Mouse (Mus musculus) midbrain, embryonic 12.5 days (tissue): ENCODE data around the gene Gm9767. TPM values are rescaled to one million over a fixed set of nuclear protein-coding genes. Genes with fewer than 3 reads are reported as not detected.

ENCODE experiments used
- ATAC-seq: fragments of 200-750 bp; cut with Nextera tagmentation; 2 replicates; pipeline ENCODE4 v1.8.0; 2017; ENCODE audit warnings: low read depth, moderate TSS enrichment, moderate library complexity; ENCODE audit not compliant: low FRiP score
- H3K27ac ChIP-seq: fragments of 300-500 bp; sonication (generic); replicated peaks from 2 replicates; pipeline ENCODE4 v1.5.1; 2016; ENCODE audit warnings: mild to moderate bottlenecking
- H3K27me3 ChIP-seq: fragments of 300-500 bp; sonication (generic); 2 replicates; pipeline ENCODE4 v1.6.1; 2016; ENCODE audit warnings: mild to moderate bottlenecking
- H3K36me3 ChIP-seq: fragments of 300-500 bp; sonication (generic); 2 replicates; pipeline ENCODE4 v1.6.1; 2016
- H3K4me1 ChIP-seq: fragments of 300-500 bp; sonication (generic); 2 replicates; pipeline ENCODE4 v1.6.1; 2016
- H3K4me2 ChIP-seq: fragments of 300-500 bp; sonication (generic); replicated peaks from 2 replicates; pipeline ENCODE4 v1.6.1; 2016; ENCODE audit warnings: mild to moderate bottlenecking, moderate library complexity
- H3K4me3 ChIP-seq: fragments of 300-500 bp; sonication (generic); 2 replicates; pipeline ENCODE4 v1.5.1; 2016; ENCODE audit warnings: mild to moderate bottlenecking
- H3K9ac ChIP-seq: fragments of 300-500 bp; sonication (generic); replicated peaks from 2 replicates; pipeline ENCODE4 v1.6.1; 2016; ENCODE audit warnings: mild to moderate bottlenecking, moderate library complexity
- H3K9me3 ChIP-seq: fragments of 300-500 bp; sonication (generic); 2 replicates; pipeline ENCODE4 v1.6.1; 2016; ENCODE audit warnings: mild to moderate bottlenecking
- WGBS: fragments of 180-500 bp; shearing (Covaris S2); methylation state at CpG from one replicate; pipeline ENCODE4 v1.1.7; 2016; 5-methylcytosine and 5-hydroxymethylcytosine counted together
- polyA plus RNA-seq: library from polyadenylated mRNA; unstranded; fragments of >200 nt; fragmentation: Nextera tagmentation; extraction: Ambion mirVana; gene quantifications from 2 replicates; pipeline ENCODE4 v1.2.1, GENCODE M21; 2016

Gm9767 gene
- 0.33 and 0.71 TPM in 2 replicates for polyA plus RNA-seq

DNA sequence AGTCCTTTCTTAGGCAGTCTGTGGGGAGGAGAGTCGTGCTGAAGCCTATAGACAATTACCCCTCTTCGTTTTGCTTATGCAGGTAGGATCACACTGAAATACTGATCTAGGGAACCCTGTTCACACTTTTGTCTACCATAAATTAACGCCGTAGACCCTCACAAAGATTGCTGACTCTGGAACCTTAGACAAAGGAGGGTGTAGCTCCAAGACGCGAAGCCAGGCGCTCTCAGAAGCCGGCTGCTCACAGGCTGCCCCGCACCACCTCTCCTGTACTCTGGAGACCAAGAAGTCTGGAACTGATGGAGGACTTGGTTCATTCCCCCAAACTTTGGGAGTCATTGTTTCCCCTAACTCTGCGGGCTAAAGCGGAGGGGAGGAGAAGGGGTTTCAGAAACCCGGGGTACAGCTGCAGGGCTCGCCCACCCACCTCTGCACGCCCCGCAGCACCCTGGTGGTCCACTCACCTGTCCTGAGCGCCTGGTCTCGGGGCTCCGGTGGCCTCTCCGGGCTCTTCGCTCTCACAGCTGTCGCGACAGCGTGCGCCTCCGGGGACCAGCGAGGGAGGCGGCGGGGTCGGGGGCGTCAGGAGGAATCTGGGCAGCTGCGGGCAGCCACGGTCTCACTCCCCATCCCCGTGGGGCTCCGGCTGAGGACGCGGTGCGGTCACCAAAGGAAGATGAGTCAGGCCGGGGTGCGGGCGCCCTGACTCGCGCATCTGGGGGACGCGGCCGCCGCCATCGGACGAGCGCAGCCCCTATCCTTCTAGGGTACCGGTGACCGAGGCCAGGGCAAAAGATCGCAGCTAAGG, at the start of gene Gm9767:
TSS of gene Gm9767 (plus strand) at position 585 of the 811 bp plus-strand sequence.
- peak within 1 kb of the TSS; percentile 66 for H3K4me3 ChIP-seq
- peaks cover 6% of the 10 kb centered on the region; the same call in 1 of the 2 replicates for H3K27me3 ChIP-seq
- no peaks in the 10 kb centered on the region for H3K4me1 ChIP-seq
- peak within 1 kb of the TSS; percentile 83 for H3K4me2 ChIP-seq
- no peaks in the 10 kb centered on the region for H3K36me3 ChIP-seq
- WGBS: under 1% methylated on average over 52 of the region's 52 CpGs
- H3K9me3 ChIP-seq: no peaks in the 10 kb centered on the region
- peak within 1 kb of the TSS; percentile 77 for H3K9ac ChIP-seq
- ATAC-seq: peak; percentile 66
- H3K27ac ChIP-seq: peak within 1 kb of the TSS; percentile 60

DNA sequence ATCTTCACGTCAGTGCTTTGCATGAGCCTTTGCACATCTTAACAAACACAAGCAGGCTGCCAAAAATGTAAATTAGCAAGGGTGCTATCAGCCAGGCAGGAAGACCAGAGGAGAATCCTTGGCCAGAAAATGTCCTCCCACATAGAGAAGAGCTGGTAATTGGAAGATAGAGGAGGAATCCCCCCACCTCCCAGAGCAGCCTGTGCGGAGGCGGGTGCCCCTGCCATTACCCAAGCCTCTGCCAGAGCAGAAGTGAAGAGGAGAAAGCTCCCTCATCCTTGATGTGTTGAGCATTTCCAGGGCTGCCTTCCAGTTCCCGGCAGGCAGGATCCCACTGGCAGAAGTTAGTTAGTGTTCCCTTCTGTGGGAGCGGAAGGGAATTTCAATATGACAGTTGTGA, 43.1 kb upstream of the Gm9767 start:
- no peak overlapping the region for H3K4me2 ChIP-seq
- H3K27ac ChIP-seq: no peak overlapping the region
- H3K4me3 ChIP-seq: no peak overlapping the region
- no peaks in the 10 kb centered on the region for H3K27me3 ChIP-seq
- no peaks in the 10 kb centered on the region for H3K36me3 ChIP-seq
- WGBS: 84% methylated on average over 5 of the region's 5 CpGs
- no peak overlapping the region for H3K9ac ChIP-seq
- H3K9me3 ChIP-seq: no peaks in the 10 kb centered on the region
- ATAC-seq: no peak
- no peaks in the 10 kb centered on the region for H3K4me1 ChIP-seq

DNA sequence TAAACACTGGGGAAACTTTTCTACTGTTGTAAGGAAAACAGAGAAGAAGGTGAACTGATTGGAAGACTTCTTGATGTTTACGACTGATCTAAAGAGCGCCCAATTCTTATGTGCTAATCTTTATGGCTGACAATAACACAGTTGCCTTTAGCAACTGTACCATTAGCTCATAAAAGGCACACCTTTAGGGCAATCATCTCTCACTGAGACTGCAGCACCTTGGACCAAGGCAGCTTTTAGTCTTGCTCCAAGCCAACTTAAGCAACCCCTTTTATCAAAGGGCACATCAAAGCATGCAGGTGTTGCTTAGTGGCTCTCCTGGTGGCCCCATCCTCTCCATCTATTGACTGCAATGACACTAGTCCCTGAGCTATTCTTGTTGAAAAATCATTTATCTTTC, 26.9 kb upstream of the Gm9767 start:
- Histone ChIP-seq H3K4me2 (no peak overlapping the region), H3K9me3 (no peaks in the 10 kb centered on the region), H3K27ac (no peak overlapping the region), H3K27me3 (no peaks in the 10 kb centered on the region), H3K9ac (no peak overlapping the region), H3K4me3 (no peak overlapping the region), H3K36me3 (no peaks in the 10 kb centered on the region), H3K4me1 (no peaks in the 10 kb centered on the region)
- no peak for ATAC-seq
- WGBS: 94% methylated on average over 2 of the region's 2 CpGs

DNA sequence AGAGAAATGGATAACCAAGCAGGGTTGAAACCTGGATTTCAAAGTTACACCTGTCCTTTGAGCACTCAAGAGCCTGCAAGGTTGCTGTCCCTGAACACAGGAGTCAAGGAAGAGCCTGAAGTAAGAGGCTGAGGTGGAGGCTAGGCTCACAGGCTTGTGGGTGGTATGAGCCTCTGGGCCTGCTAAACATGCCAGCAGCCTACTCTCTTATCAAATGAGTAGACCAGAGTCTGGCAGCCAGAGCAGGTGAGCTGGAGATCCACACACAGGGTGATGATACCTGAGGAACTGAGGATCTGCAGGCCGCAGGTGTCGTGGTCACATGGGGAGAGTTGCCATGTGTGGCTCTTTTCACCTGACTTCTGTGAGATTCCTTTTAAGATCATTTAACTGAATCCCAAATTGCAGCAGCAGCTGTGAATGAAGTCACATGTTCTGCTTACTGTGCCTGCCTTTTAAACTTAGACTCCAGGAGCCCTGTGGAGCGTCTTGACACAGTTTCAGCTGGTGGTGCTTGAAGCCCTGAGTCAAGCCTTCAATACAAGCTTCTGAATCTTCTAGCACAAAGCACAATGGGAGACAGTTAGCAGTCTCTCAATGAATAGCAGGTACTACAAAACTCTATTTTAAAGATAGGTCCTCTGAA, 18.3 kb upstream of the Gm9767 start:
- Histone ChIP-seq H3K4me3 (no peak overlapping the region), H3K27ac (no peak overlapping the region), H3K9ac (no peak overlapping the region), H3K9me3 (no peaks in the 10 kb centered on the region), H3K36me3 (no peaks in the 10 kb centered on the region), H3K4me2 (no peak overlapping the region), H3K4me1 (no peaks in the 10 kb centered on the region), H3K27me3 (no peaks in the 10 kb centered on the region)
- 88% methylated on average over 3 of the region's 3 CpGs for WGBS
- ATAC-seq: no peak

DNA sequence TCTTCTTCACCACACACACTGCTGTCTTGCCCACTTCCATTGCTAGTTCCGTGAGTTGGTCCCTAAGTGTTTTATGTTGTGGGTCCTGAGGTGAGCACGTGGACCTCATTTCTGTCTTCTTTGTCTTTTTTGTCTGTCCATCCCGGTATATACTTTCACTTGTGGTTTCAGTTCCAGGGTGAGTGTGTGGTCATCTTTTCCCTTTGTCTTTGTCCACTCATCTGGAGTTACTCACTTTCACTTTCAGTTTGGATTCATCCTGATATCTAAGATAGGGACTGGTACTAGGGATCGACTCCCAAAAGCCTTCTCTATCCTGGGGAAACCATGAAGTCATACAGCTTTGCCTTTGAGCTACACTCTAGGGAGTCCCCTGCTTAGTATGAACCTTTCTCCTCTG, 15.0 kb upstream of the Gm9767 start:
- 95% methylated on average over 4 of the region's 4 CpGs for WGBS
- H3K27ac ChIP-seq: no peak overlapping the region
- ATAC-seq: no peak
- H3K4me2 ChIP-seq: no peak overlapping the region
- no peaks in the 10 kb centered on the region for H3K4me1 ChIP-seq
- H3K9me3 ChIP-seq: no peaks in the 10 kb centered on the region
- H3K9ac ChIP-seq: no peak overlapping the region
- H3K36me3 ChIP-seq: 0 out of 2 replicates have a peak, but pooled peaks cover 2% of the 10 kb centered on the region
- H3K4me3 ChIP-seq: no peak overlapping the region
- H3K27me3 ChIP-seq: no peaks in the 10 kb centered on the region

DNA sequence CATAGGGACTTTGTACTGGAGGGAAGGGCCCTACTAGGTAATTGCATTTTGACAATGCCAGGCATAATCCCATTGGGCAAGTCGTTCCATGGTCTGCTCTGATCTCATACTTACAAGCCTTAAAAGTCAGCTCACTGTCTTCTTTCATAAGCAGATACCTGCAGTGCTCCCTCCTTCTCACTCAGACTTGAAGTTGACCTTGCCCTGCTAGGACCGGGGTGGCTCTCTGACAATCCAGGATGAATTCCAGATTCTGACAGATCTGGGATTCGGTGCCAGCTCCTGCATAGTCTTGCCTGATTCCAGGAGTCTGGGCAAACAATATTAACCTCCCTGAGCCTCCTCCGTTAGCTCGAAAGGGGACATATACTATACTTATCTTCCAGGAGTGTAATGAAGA, 6.1 kb upstream of the Gm9767 start:
- H3K4me1 ChIP-seq: 0 out of 2 replicates have a peak, but pooled peaks cover 3% of the 10 kb centered on the region
- H3K4me2 ChIP-seq: no peak overlapping the region
- H3K27me3 ChIP-seq: peaks cover 6% of the 10 kb centered on the region; the same call in 1 of the 2 replicates
- no peak overlapping the region for H3K27ac ChIP-seq
- H3K9me3 ChIP-seq: no peaks in the 10 kb centered on the region
- H3K36me3 ChIP-seq: 0 out of 2 replicates have a peak, but pooled peaks cover 6% of the 10 kb centered on the region
- WGBS: 77% methylated on average over 5 of the region's 5 CpGs
- H3K4me3 ChIP-seq: no peak overlapping the region
- no peak for ATAC-seq
- H3K9ac ChIP-seq: no peak overlapping the region

DNA sequence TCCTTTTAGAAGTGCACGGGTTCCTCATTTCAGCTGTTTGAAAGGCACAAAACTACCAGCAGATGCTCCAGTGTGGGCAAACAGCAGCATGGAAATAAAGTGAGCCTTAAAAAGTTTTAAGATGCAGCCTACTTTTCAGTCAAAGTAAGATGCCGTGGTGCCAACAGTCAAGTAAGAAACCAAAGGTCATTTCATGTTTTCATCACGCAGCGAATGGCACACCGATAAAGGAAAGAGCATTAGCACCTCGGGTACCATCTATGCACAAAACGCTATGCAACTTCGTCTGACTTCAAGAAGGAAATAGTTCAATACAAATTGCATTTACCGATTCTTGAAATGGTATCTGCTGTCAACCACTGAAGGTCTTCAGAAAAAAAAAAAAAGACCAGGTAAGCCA, 1.1 kb upstream of the Gm9767 start:
- no peak for ATAC-seq
- no peak overlapping the region for H3K27ac ChIP-seq
- peak overlapping the region; percentile 66 for H3K4me3 ChIP-seq
- H3K36me3 ChIP-seq: no peaks in the 10 kb centered on the region
- peak overlapping the region; percentile 83 for H3K4me2 ChIP-seq
- no peaks in the 10 kb centered on the region for H3K9me3 ChIP-seq
- WGBS: 83% methylated on average over 9 of the region's 9 CpGs
- H3K27me3 ChIP-seq: peaks cover 6% of the 10 kb centered on the region; the same call in 1 of the 2 replicates
- H3K4me1 ChIP-seq: no peaks in the 10 kb centered on the region
- no peak overlapping the region for H3K9ac ChIP-seq

DNA sequence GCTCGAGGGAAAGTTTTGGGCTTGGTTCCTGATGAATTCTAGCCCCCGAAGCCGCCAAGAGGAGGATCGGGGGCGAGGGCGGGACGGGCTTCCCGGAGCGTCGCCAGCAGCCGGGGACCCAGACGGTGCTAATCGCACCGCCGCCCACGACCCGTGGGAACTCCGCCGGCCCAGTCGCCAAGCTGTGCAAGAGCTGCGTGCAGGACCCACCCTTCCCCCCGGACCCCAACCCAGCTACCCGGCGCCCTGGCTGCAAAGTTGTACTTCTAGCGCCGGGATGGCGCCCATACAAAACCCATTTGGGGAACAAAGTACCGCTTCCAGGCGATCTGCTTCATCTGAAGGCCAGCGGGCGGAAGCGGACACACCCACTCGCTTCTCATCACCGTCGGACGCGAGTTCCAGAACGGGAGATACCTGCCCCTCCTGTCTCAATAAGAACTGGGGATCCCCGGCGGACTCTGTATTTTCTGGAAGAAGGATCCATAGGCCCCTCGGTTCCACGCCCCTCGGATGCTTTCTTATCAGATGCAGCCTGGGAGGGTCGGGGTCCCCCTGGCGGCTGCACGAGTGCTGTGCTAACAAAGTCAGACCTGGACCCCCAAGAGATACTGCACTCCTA, 577 bp downstream of the Gm9767 start, which contains the start of gene Tmem200a:
TSS of gene Tmem200a (minus strand) at position 532 of the 622 bp plus-strand sequence.
- peak within 1 kb of the TSS; percentile 77 for H3K9ac ChIP-seq
- peak within 1 kb of the TSS; percentile 83 for H3K4me2 ChIP-seq
- H3K4me3 ChIP-seq: peak within 1 kb of the TSS; percentile 66
- peaks cover 6% of the 10 kb centered on the region; the same call in 1 of the 2 replicates for H3K27me3 ChIP-seq
- H3K36me3 ChIP-seq: no peaks in the 10 kb centered on the region
- no peaks in the 10 kb centered on the region for H3K4me1 ChIP-seq
- WGBS: 1% methylated on average over 45 of the region's 46 CpGs
- no peaks in the 10 kb centered on the region for H3K9me3 ChIP-seq
- H3K27ac ChIP-seq: peak within 1 kb of the TSS; percentile 60
- peak; percentile 93 for ATAC-seq

DNA sequence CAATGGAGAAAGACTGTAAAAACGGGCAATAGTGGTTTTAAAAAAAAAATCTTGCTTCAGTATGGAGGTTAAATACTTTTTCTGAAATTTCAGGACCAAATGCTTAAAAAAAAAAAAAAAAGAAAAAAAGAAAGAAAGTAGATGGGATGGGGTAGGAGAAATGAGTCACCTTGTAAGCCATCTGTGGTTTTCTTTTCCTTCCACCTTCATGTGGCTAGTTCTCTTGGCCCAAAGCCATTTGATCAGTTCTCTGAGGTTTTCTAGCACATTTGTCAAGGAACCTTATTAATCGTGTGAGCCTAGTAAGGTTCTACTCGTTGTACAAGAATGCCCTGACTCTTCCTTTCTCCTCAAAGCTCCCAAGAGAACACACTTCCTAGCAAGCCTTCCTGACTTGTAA, 1.6 kb downstream of the Gm9767 start:
- WGBS: 83% methylated on average over 3 of the region's 3 CpGs

DNA sequence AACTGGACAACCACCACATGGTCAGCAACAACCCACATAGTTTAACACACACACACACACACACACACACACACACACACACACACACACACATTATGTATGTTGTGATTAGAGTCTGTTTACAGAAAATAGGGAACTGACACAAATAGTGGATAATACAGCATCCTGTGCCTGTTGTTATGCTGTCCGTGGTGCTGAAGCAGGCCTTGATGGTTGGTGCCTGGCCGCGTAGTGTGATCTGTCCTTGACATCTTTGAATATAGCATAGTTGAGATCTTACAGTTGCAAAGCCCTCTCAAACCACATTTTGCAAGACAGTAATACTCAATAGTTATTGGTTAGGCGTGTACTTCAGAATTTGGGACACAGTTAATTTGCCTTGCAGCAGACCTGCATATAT, 4.0 kb downstream of the Gm9767 start:
- Histone ChIP-seq H3K27ac (no peak overlapping the region), H3K4me1 (no peaks in the 10 kb centered on the region), H3K27me3 (no peaks in the 10 kb centered on the region), H3K9me3 (no peaks in the 10 kb centered on the region), H3K4me2 (no peak overlapping the region), H3K36me3 (no peaks in the 10 kb centered on the region), H3K4me3 (no peak overlapping the region), H3K9ac (no peak overlapping the region)
- ATAC-seq: no peak
- WGBS: 70% methylated on average over 4 of the region's 4 CpGs

More for the DNA sequence above, 1.6 kb downstream of the Gm9767 start:
- Histone ChIP-seq H3K4me3 (no peak overlapping the region), H3K9me3 (no peaks in the 10 kb centered on the region), H3K9ac (no peak overlapping the region), H3K36me3 (no peaks in the 10 kb centered on the region), H3K27me3 (peaks cover 6% of the 10 kb centered on the region; the same call in 1 of the 2 replicates), H3K4me2 (no peak overlapping the region), H3K27ac (no peak overlapping the region), H3K4me1 (no peaks in the 10 kb centered on the region)
- ATAC-seq: no peak

DNA sequence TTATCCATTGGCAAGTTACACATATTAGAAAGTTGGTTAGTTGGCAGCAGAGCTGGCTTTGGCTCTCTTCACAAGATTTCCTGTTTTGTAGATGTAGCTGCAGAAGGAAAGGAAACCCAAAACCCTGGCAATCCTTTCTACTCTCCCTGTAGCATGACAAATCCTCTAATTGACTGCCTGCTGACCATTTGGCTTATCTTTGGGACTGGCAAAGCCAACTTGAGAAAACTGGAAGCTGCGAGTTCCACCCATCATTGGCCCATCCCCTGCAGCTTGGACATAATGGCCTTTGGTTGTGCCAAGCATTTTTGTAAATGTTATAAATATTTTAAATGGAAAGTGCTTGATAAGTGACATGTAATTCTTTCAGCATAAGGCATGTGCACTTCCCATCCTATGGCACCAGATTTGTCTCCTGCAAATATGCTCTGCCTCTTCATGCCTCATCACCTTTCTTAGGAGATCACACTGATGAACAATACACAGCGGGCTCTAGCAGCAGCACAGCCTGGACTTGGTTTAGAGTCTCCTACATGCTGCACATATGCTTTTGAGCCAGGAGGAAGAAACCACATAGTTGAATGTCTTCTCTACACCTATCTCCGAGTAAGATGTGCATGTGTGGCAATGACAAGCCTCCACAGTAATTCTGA, 25.4 kb downstream of the Gm9767 start:
- 87% methylated on average over 3 of the region's 3 CpGs for WGBS
- no peaks in the 10 kb centered on the region for H3K36me3 ChIP-seq
- no peaks in the 10 kb centered on the region for H3K4me1 ChIP-seq
- no peak overlapping the region for H3K9ac ChIP-seq
- H3K4me2 ChIP-seq: no peak overlapping the region
- no peak overlapping the region for H3K27ac ChIP-seq
- no peak for ATAC-seq
- H3K4me3 ChIP-seq: no peak overlapping the region
- H3K9me3 ChIP-seq: no peaks in the 10 kb centered on the region
- H3K27me3 ChIP-seq: no peaks in the 10 kb centered on the region
